Mouse (Mus musculus) hindlimb bud, embryonic 11.5 days (tissue): ENCODE results near the gene Foxn1.

Source experiments
- DNase-seq: peaks from one replicate; pipeline ENCODE4 v3.0.0-alpha.2; 2012; ENCODE audit warnings: low read depth, low spot score; ENCODE audit errors: extremely low spot score

Gene Foxn1

DNA sequence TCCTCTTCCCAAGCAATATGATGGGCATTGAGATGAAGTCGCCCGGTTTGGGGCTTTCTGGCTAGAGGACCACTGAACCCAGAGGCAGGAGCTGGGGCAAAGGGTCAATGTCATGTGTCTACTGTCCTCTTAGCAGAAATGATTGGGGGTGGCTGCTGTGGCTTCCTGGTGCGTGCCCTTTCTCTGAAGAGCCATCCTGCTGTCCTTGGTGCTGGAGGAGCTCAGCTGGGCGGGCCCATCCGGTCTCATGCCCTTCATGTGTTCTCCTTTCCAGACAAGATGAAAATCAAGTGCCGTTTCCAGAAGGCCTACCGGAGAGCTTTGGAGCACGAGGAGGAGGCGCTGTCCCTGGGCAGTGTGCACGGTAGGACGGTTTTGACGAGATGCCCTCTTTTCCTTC, 53.7 kb downstream of the Foxn1 start:
- no peak for DNase-seq

DNA sequence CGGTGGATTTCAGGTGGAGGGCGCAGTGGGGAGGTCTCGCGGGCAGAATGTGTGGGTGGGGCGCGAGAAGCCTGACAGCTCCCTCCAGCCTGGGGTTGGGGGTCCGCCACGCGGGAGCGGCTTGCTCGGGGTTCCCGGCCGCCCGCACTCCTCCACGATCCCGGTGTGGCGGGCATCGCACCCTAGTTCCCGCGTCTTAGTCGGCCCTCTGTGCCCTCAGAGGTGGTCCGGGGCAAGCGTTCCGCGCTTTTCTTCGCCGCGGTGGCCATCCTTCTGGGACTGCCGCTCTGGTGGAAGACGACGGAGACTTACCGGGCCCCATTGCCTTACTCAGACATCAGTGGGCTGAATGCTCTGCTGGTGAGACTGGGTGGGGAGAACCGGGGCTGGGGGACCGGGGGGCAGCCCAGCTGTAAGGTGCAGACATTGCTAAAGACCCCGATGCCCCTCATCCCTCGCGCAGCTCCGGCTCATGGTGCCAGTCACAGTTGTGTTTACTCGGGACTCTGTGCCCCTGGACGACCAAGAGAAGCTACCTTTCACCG, 57.8 kb downstream of the Foxn1 start:
- DNase-seq, result no peak

DNA sequence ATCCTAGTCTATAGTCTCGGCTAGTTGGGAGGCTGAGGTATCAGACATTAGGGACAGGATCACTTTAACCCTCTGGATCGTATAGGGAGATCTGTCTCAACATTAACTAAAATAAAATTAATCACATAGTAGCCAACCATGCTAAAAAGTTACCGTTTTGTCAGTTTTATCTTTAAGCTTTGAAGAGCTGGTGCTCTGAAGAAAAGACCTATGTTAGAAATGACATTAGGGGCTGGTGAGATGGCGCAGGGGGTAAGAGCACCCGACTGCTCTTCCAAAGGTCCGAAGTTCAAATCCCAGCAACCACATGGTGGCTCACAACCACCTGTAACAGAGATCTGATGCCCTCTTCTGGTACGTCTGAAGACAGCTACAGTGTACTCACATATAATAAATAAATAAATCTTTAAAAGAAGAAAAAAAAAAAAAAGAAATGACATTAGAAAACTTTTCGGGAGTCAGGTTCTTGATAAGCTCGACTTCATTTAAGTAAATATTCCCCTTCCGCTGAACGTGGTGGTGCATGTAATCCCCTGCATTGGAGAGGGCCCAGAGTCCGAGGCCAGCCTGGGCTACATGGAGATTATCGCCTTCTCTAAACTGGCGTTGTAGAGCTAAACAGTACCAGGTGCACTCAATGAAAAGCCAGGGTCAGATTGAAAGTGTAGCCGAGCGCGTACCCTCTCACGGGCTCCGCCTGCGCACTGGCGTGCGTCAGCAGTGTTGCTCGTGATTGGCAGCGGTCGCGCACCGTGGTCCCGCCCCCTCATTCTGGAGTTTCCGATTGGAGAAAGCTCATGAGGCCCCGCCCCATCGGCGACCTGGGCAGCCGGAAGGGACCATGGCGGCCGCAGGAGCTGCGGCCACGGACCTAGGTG, 58.5 kb downstream of the Foxn1 start, which contains the start of gene Pigs:
Gene Pigs (plus strand): TSS at position 782 of the 878 bp plus-strand sequence.
- DNase-seq, result peak; percentile 87

GRCm38 (mm10) chr11:78327215-78327614, 59.1 kb downstream of the Foxn1 start:
- DNase-seq, result no peak

DNA sequence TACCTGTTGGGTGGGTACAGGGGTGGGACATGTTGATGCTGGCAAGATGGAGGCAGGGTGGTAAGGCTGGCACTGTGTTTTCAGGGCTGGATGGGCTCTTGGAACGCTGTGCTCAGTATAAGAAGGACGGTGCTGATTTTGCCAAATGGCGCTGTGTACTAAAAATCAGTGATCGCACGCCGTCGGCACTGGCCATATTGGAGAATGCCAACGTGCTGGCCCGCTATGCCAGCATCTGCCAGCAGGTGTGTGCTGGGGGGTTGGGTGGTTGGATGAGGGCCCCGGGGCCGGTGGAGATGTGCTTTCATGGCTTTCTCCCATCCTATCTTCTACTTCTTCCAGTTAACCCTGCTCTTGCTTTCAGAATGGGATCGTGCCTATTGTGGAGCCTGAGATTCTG, 61.4 kb downstream of the Foxn1 start:
- no peak for DNase-seq

DNA sequence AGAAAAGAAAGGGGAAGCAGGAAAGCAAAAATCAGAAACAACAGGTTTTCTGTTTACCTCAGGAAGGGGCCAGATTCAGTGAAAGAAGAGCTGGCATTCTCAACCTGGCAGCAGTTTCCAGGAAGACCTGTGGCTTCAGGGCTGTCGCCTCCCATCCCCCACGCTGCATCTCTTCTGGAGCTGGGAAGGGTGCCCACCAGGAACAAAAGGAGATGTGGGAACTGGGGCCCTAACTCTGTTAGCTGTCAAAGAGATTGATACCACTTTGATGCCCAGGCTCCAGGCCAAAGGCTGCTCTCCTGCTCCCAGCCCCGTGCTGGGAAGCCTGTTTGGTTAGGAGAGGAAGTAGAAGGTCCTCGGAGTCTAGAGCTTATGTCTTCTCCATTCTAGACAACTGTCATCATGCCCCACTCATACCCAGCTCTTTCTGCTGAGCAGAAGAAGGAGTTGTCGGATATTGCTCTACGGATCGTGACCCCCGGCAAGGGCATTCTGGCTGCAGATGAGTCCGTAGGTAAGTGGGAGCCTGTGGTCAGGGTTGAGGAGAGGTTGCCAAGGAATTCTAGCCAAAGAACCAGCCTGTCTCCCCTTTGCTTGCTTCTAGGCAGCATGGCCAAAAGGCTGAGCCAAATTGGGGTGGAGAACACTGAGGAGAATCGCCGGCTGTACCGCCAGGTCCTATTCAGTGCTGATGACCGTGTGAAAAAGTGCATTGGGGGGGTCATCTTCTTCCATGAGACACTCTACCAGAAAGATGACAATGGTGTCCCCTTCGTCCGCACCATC, 62.2 kb downstream of the Foxn1 start:
- DNase-seq, result no peak

- DNase-seq, result no peak
Measured at GRCm38 (mm10) chr11:78322860-78323259, 63.5 kb downstream of the Foxn1 start, which contains the start of gene Aldoc. Gene Aldoc (plus strand): TSS chr11:78322968.

DNA sequence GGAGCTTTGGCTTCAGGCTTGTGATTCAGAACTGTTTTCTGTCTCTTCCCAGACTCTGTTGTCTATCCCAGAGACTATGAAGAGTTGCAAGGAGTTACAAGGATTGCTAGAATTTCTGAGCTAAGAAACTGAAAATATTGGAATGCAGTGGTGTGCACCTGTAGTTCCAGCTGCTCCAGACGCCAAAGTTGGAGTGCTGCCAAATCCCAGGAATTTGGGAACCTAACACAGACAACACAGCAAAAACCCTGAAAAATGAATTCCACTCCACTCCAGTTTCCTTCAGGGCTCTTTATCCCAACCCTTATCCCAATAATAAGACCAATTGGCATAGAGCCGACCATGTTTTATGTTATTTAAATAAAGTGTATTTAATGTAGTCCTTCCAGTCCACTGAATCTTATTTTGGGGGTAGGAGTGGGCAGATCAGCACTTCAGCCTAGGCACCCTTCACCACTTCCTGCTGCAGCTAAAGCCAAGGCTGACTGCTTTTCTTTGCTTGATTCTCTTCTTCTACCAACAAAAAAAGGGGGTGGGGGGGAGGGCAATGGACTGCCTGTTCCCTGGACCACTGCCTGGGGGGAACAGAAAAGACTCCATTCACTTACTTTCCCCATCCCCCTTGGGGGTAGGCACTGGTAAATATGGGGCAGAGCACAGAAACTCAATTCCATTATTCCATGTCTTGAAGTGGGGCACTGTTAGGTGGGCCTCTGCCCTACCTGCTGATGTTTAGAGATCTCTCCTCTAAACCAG, 64.1 kb downstream of the Foxn1 start:
- DNase-seq, result no peak

DNA sequence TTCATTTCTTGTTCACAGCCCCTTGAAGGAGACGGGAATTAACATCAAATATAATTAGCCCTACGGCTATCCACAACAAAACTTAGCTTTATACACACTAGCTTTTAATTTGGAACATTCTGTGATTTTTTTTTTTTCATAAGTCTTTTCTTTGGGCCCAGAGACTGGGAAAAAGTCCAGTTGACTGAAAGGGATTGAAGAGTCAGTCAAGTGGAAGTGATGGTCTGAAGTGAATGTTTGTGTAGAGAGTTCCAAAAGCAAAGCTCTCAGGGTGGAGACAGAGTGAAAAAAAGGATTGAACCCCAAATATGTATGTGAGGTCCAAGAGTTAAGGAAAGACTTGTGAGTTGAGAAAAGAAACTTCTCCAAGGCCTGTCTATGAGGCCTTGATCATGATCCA, 67.9 kb downstream of the Foxn1 start:
- DNase-seq, result no peak

DNA sequence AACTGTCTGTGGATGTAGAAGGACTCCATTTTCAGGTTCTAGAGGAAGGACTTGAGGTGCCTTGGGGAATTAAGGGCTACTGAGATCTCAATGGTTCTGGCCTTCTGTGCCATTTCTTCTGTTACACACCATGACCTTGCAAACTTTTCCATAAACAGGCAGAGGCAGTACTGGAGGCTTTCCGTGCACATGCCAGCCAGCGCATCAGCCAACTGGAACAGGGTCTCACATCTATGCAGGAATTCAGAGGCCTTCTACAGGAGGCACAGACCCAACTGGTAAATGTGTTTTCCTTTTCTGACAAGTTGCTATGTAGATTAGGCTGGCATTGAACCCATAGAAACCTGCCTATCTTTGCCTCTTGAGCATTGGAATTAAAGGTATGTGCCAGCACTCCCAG, 72.7 kb downstream of the Foxn1 start:
- no peak for DNase-seq

- DNase-seq, result no peak
Measured at GRCm38 (mm10) chr11:78310861-78311511, 75.4 kb downstream of the Foxn1 start.
